Mouse (Mus musculus) cerebellum, adult 2 months (tissue): Measurements from ENCODE around the gene Nccrp1. TPM values are rescaled to one million over a fixed set of nuclear protein-coding genes. Genes with fewer than 3 reads are reported as not detected.
"Not testable (repeated sequence)": the region's sequence is repeated elsewhere in the genome, so short reads cannot be mapped to it uniquely, and the experiment has no call there.

Experiments
- DNase-seq, 2 experiments: peaks; one replicate each; pipeline ENCODE4 v3.0.0; 2021
- H3K27ac ChIP-seq: fragments of 200-500 bp; 2 replicates; pipeline ENCODE4 v1.5.1; 2012; ENCODE audit warnings: low read length, control low read depth, inconsistent platforms; ENCODE audit not compliant: insufficient read depth
- H3K27me3 ChIP-seq: fragments of 200-500 bp; 2 replicates; pipeline ENCODE4 v1.6.1; 2012; ENCODE audit warnings: inconsistent platforms, mild to moderate bottlenecking, low read length, moderate library complexity; ENCODE audit not compliant: control insufficient read depth, insufficient read depth
- H3K4me1 ChIP-seq: fragments of 200-500 bp; 2 replicates; pipeline ENCODE4 v1.6.1; 2011; ENCODE audit warnings: low read length; ENCODE audit not compliant: control insufficient read depth, insufficient read depth
- H3K4me3 ChIP-seq: fragments of 200-500 bp; replicated peaks from 2 replicates; pipeline ENCODE3; 2011; ENCODE audit warnings: mild to moderate bottlenecking, low read depth, low read length, control low read depth; ENCODE audit not compliant: insufficient read depth
- CTCF ChIP-seq: fragments of 200-500 bp; IDR thresholded peaks from 2 replicates; pipeline ENCODE4 v1.5.1; 2011; ENCODE audit warnings: low read depth, mild to moderate bottlenecking, control low read depth, low read length, moderate library complexity, borderline replicate concordance; ENCODE audit not compliant: insufficient read depth
- POLR2A ChIP-seq: fragments of 200-500 bp; IDR thresholded peaks from 2 replicates; pipeline ENCODE4 v1.6.1; 2011; ENCODE audit warnings: low read length, control low read depth, borderline replicate concordance; ENCODE audit not compliant: insufficient read depth
- WGBS: fragments of 180-500 bp; shearing (Covaris S2); methylation state at CpG from one replicate; pipeline ENCODE4 v1.1.7; 2018; 5-methylcytosine and 5-hydroxymethylcytosine counted together
- polyA plus RNA-seq: library from polyadenylated mRNA; depleted of rRNA; stranded (reverse); fragments of >200 nt; gene quantifications from 2 replicates; pipeline ENCODE4 v1.2.3, GENCODE M21; 2012

Nccrp1 gene
- polyA plus RNA-seq, 1 experiment, result 0.67 TPM

- 84% methylated on average over 6 of the region's 6 CpGs for WGBS
- Histone ChIP-seq H3K4me3 (no peak overlapping the region), H3K27ac (no peak overlapping the region), H3K27me3 (no peaks in the 10 kb centered on the region), H3K4me1 (no peaks in the 10 kb centered on the region; the same call in 1 of the 2 replicates)
- TF ChIP-seq POLR2A (no peak), CTCF (no peak)
- no peak for DNase-seq
Observed at GRCm38 (mm10) chr7:28553076-28553475, 6.0 kb upstream of the Nccrp1 start.

- Histone ChIP-seq H3K4me1 (peaks cover 3% of the 10 kb centered on the region; the same call in 1 of the 2 replicates), H3K27me3 (peaks cover 9% of the 10 kb centered on the region; the same call in 1 of the 2 replicates), H3K27ac (no peak overlapping the region), H3K4me3 (no peak overlapping the region)
- TF ChIP-seq CTCF (no peak), POLR2A (no peak)
- no peak for DNase-seq
- 69% methylated on average over 7 of the region's 7 CpGs for WGBS
Observed at GRCm38 (mm10) chr7:28547628-28548027, 574 bp upstream of the Nccrp1 start.

- peaks cover 9% of the 10 kb centered on the region; the same call in 1 of the 2 replicates for H3K27me3 ChIP-seq
- no peak for DNase-seq
- TF ChIP-seq POLR2A (no peak), CTCF (no peak)
- H3K27ac ChIP-seq, result no peak overlapping the region
- peaks cover 3% of the 10 kb centered on the region; the same call in 1 of the 2 replicates for H3K4me1 ChIP-seq
- WGBS, result 3% methylated on average over 22 of the region's 22 CpGs
- peak overlapping the region; percentile 13 for H3K4me3 ChIP-seq
Observed at GRCm38 (mm10) chr7:28546649-28547048, 405 bp downstream of the Nccrp1 start.

GRCm38 (mm10) chr7:28545891-28546210 is 1.2 kb downstream of the Nccrp1 start:
- Histone ChIP-seq H3K27ac (no peak overlapping the region), H3K27me3 (peaks cover 9% of the 10 kb centered on the region; the same call in 1 of the 2 replicates), H3K4me1 (peaks cover 3% of the 10 kb centered on the region; the same call in 1 of the 2 replicates), H3K4me3 (no peak overlapping the region)
- 51% methylated on average over 7 of the region's 7 CpGs for WGBS
- no peak for TF ChIP-seq POLR2A
- TF ChIP-seq CTCF, result no peak
- DNase-seq, result no peak

- H3K4me3 ChIP-seq, result no peak overlapping the region
- TF ChIP-seq CTCF (no peak), POLR2A (no peak)
- H3K27ac ChIP-seq, result no peak overlapping the region
- WGBS, result 44% methylated on average over 14 of the region's 14 CpGs
- peaks cover 9% of the 10 kb centered on the region; the same call in 1 of the 2 replicates for H3K27me3 ChIP-seq
- H3K4me1 ChIP-seq, result peaks cover 3% of the 10 kb centered on the region; the same call in 1 of the 2 replicates
- no peak for DNase-seq
Observed at GRCm38 (mm10) chr7:28545048-28545890, 1.8 kb downstream of the Nccrp1 start.

- no peak for TF ChIP-seq CTCF
- no peak for TF ChIP-seq POLR2A
- Histone ChIP-seq H3K4me3 (no peak overlapping the region), H3K4me1 (peaks cover 3% of the 10 kb centered on the region; the same call in 1 of the 2 replicates), H3K27ac (no peak overlapping the region), H3K27me3 (peaks cover 9% of the 10 kb centered on the region; the same call in 1 of the 2 replicates)
- no peak for DNase-seq
- WGBS, result 10% methylated on average over 27 of the region's 27 CpGs
Observed at GRCm38 (mm10) chr7:28544051-28544601, 2.9 kb downstream of the Nccrp1 start.

GRCm38 (mm10) chr7:28540526-28540925 is 6.5 kb downstream of the Nccrp1 start, which contains the start of gene Sycn:
Sycn (plus strand) TSS chr7:28540885.
- TF ChIP-seq CTCF, result no peak
- no peak for TF ChIP-seq POLR2A
- H3K27me3 ChIP-seq, result peaks cover 3% of the 10 kb centered on the region; the same call in 1 of the 2 replicates
- H3K4me3 ChIP-seq, result no peak within 1 kb of the TSS
- 86% methylated on average over 4 of the region's 4 CpGs for WGBS
- DNase-seq, result no peak
- H3K27ac ChIP-seq, result no peak within 1 kb of the TSS
- H3K4me1 ChIP-seq, result no peaks in the 10 kb centered on the region

- H3K4me1 ChIP-seq, H3K27me3 ChIP-seq, DNase-seq, H3K4me3 ChIP-seq, H3K27ac ChIP-seq: not testable (repeated sequence)
- 96% methylated on average over 6 of the region's 6 CpGs for WGBS
Observed at GRCm38 (mm10) chr7:28538886-28539285, 8.2 kb downstream of the Nccrp1 start.
